ENCODE assay signal across 7 mouse cellular contexts in the genomic region with DNA sequence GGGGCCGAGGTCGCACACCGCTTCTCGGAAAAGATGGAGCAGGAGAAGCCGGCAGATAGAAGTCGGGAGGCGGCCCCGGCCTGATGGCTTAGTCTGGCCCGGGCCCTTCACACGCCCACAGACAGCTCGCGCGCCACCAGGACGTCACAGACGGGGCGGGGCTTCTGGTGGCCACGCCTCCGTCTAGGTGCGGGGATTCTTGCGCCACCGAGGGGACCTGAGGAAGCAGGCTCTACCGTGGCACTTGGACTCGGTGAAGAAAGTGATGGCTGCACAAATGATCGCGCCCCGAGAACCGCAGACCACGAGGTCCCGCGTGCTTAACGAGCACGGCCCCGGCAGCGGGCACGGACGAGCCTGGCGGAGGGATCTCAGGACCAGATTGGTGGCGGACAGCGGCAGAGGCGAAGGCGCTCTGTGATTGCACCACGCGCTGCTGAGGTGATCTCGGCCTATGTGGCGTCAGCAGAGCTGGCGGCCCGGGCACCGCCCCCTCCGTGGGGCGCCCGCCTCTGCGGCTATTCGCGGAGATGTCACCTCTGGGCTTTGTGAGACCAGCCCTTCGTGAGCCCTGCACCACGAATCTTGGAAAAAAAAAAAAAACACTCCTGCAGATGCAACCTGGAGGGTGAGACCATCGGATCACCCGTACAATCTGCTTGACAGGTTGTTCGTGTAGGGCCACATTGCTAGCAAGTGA. TPM values are rescaled to one million over a fixed set of nuclear protein-coding genes. Genes with fewer than 3 reads are reported as not detected.
DNase-seq lines count a peak whose midpoint lies in the region; ATAC-seq and TF ChIP-seq lines count a peak whose summit lies in the region.

A gene (minus strand): TSS at position 406 of the 700 bp plus-strand sequence.

- H3K27ac ChIP-seq in embryonic facial prominence, embryonic 12.5 days: peak within 1 kb of the TSS; percentile 96
- peak within 1 kb of the TSS; percentile 95 for H3K27ac ChIP-seq in kidney, adult 2 months (ENCODE audit: insufficient read depth, low read depth, low read length)
- peak within 1 kb of the TSS; percentile 95 for H3K27ac ChIP-seq in limb, embryonic 12.5 days
- peak within 1 kb of the TSS; percentile 99 for H3K27ac ChIP-seq in midbrain, embryonic 15.5 days
- H3K27ac ChIP-seq in spleen, adult 2 months (ENCODE audit: insufficient read depth, low read length): peak within 1 kb of the TSS; percentile 94

- peak; percentile 90 for DNase-seq in adrenal gland, postnatal 25 days
- DNase-seq in heart, adult 18-20 months: peak; percentile 89 to 92
- DNase-seq in kidney, adult 2 months: peak; percentile 94
- DNase-seq in spleen, adult 2 months (ENCODE audit: low read depth in 1 of 2, low spot score in 2 of 2): peak; percentile 84 to 87

- WGBS in embryonic facial prominence, embryonic 12.5 days: under 1% methylated on average over 59 of the region's 59 CpGs
- under 1% methylated on average over 59 of the region's 59 CpGs for WGBS in kidney, adult 2 months
- under 1% methylated on average over 59 of the region's 59 CpGs for WGBS in limb, embryonic 12.5 days
- WGBS in midbrain, embryonic 15.5 days: under 1% methylated on average over 59 of the region's 59 CpGs
- WGBS in spleen, adult 2 months: under 1% methylated on average over 58 of the region's 59 CpGs

- H3K36me3 ChIP-seq in embryonic facial prominence, embryonic 12.5 days: peaks cover 27% of the 10 kb centered on the region
- H3K36me3 ChIP-seq in kidney, adult 2 months (ENCODE audit: control insufficient read depth, insufficient read depth, low read length): peaks cover 5% of the 10 kb centered on the region; the same call in 1 of the 2 replicates
- peaks cover 29% of the 10 kb centered on the region for H3K36me3 ChIP-seq in limb, embryonic 12.5 days
- H3K36me3 ChIP-seq in midbrain, embryonic 15.5 days (replicated peaks): peaks cover 19% of the 10 kb centered on the region
- H3K36me3 ChIP-seq in spleen, adult 2 months (ENCODE audit: control insufficient read depth, insufficient read depth, low read length): peaks cover 8% of the 10 kb centered on the region

- peak within 1 kb of the TSS; percentile 91 for H3K4me3 ChIP-seq in embryonic facial prominence, embryonic 12.5 days
- H3K4me3 ChIP-seq in kidney, adult 2 months (ENCODE audit: insufficient read depth, low read depth, low read length): peak within 1 kb of the TSS; percentile 78
- peak within 1 kb of the TSS; percentile 93 for H3K4me3 ChIP-seq in limb, embryonic 12.5 days (replicated peaks)
- peak within 1 kb of the TSS; percentile 77 for H3K4me3 ChIP-seq in midbrain, embryonic 15.5 days
- peak within 1 kb of the TSS; percentile 93 for H3K4me3 ChIP-seq in spleen, adult 2 months (ENCODE audit: extremely low read depth, insufficient read depth, insufficient read length)

- peak within 1 kb of the TSS; percentile 88 for H3K9ac ChIP-seq in embryonic facial prominence, embryonic 12.5 days
- H3K9ac ChIP-seq in limb, embryonic 12.5 days (replicated peaks): peak within 1 kb of the TSS; percentile 88
- H3K9ac ChIP-seq in midbrain, embryonic 15.5 days: peak within 1 kb of the TSS; percentile 81

- peak; percentile 97 for ATAC-seq in embryonic facial prominence, embryonic 12.5 days (ENCODE audit: insufficient number of reproducible peaks, insufficient read depth, low FRiP score, low TSS enrichment)
- peak; percentile 98 for ATAC-seq in limb, embryonic 12.5 days (ENCODE audit: insufficient number of reproducible peaks, insufficient read depth, low FRiP score, low TSS enrichment, low read depth)
- peak; percentile 98 for ATAC-seq in midbrain, embryonic 15.5 days (replicated peaks)

- no peaks in the 10 kb centered on the region for H3K9me3 ChIP-seq in embryonic facial prominence, embryonic 12.5 days
- H3K9me3 ChIP-seq in limb, embryonic 12.5 days: 0 out of 2 replicates have a peak, but pooled peaks cover 4% of the 10 kb centered on the region
- H3K9me3 ChIP-seq in midbrain, embryonic 15.5 days: no peaks in the 10 kb centered on the region

- no peaks in the 10 kb centered on the region for H3K27me3 ChIP-seq in embryonic facial prominence, embryonic 12.5 days
- H3K27me3 ChIP-seq in kidney, adult 2 months (replicated peaks; ENCODE audit: control insufficient read depth, insufficient read depth, low read length): no peaks in the 10 kb centered on the region
- no peaks in the 10 kb centered on the region for H3K27me3 ChIP-seq in limb, embryonic 12.5 days
- H3K27me3 ChIP-seq in midbrain, embryonic 15.5 days (replicated peaks): no peaks in the 10 kb centered on the region
- no peaks in the 10 kb centered on the region for H3K27me3 ChIP-seq in spleen, adult 2 months (ENCODE audit: control insufficient read depth, insufficient read depth, low read length)

- peak; percentile 40 for TF ChIP-seq POLR2A in kidney, adult 2 months (IDR thresholded peaks at IDR 0.05; ENCODE audit: low read depth, low read length)
- TF ChIP-seq POLR2A in spleen, adult 2 months (IDR thresholded peaks at IDR 0.05; ENCODE audit: low read depth, low read length): no peak; the same call in 1 of the 2 replicates

- H3K4me1 ChIP-seq in embryonic facial prominence, embryonic 12.5 days: peaks cover 7% of the 10 kb centered on the region
- H3K4me1 ChIP-seq in kidney, adult 2 months (ENCODE audit: control insufficient read depth, insufficient read depth, low read length): peaks cover 3% of the 10 kb centered on the region; the same call in 1 of the 2 replicates
- H3K4me1 ChIP-seq in limb, embryonic 12.5 days (replicated peaks): peaks cover 16% of the 10 kb centered on the region
- H3K4me1 ChIP-seq in midbrain, embryonic 15.5 days: peaks cover 39% of the 10 kb centered on the region
- H3K4me1 ChIP-seq in spleen, adult 2 months (ENCODE audit: control insufficient read depth, insufficient read depth, insufficient read length): peaks cover 5% of the 10 kb centered on the region

- peak within 1 kb of the TSS; percentile 71 for H3K4me2 ChIP-seq in embryonic facial prominence, embryonic 12.5 days (replicated peaks)
- peak within 1 kb of the TSS; percentile 76 for H3K4me2 ChIP-seq in limb, embryonic 12.5 days
- peak within 1 kb of the TSS; percentile 63 for H3K4me2 ChIP-seq in midbrain, embryonic 15.5 days

- TF ChIP-seq CTCF in kidney, adult 2 months (conservative IDR thresholded peaks at IDR 0.05; ENCODE audit: insufficient read depth, insufficient read length, low read depth, low read length): no peak
- TF ChIP-seq CTCF in spleen, adult 2 months (IDR thresholded peaks at IDR 0.05; ENCODE audit: extremely low read depth, insufficient read depth, insufficient read length, insufficient replicate concordance): no peak

RNA-seq across cellular contexts. Expression of the gene that starts here (rescaled TPM):
- 142 and 229 TPM in 2 replicates for total RNA-seq in adrenal gland, postnatal 25 days (2021)
- 86.4 and 105 TPM in 2 replicates for polyA plus RNA-seq in embryonic facial prominence, embryonic 12.5 days (2016; fragmentation: Nextera tagmentation; extraction: Ambion mirVana)
- 1 to 10 TPM; 6.4 to 7.3 TPM for total RNA-seq in heart, adult 18-20 months (2021)
- 93.8 and 239 TPM in 2 replicates for polyA plus RNA-seq in kidney, adult 2 months (2012; rRNA removed)
- 91.4 and 96.3 TPM in 2 replicates for polyA plus RNA-seq in limb, embryonic 12.5 days (2016; fragmentation: Nextera tagmentation; extraction: Ambion mirVana)
- polyA plus RNA-seq in midbrain, embryonic 15.5 days (2015; fragmentation: Nextera tagmentation; extraction: Ambion mirVana): 140 and 146 TPM in 2 replicates
- polyA plus RNA-seq in spleen, adult 2 months (2012; rRNA removed): 14.3 and 19.7 TPM in 2 replicates

Comparison
In these comparisons a context has a peak if more than half of its experiments do, and no peak if none do; other contexts are left out.
1. Peak in every context shown above with its lines: DNase-seq, ATAC-seq, H3K4me3 ChIP-seq and H3K27ac ChIP-seq.
2. RNA of the gene that starts here (total RNA-seq): 142 to 229 TPM in adrenal gland, postnatal 25 days; 6.4 to 7.3 TPM in heart, adult 18-20 months; every median in the first group is over 10 times any median in the second.